Mouse (Mus musculus): Measurements from ENCODE around the gene Ttll4. TPM values are rescaled to one million over a fixed set of nuclear protein-coding genes. Genes with fewer than 3 reads are reported as not detected.

The Ttll4 gene
- total RNA-seq, 4 experiments from 2014 or later = 19.3 to 22.4 (median 20.5) TPM

DNA sequence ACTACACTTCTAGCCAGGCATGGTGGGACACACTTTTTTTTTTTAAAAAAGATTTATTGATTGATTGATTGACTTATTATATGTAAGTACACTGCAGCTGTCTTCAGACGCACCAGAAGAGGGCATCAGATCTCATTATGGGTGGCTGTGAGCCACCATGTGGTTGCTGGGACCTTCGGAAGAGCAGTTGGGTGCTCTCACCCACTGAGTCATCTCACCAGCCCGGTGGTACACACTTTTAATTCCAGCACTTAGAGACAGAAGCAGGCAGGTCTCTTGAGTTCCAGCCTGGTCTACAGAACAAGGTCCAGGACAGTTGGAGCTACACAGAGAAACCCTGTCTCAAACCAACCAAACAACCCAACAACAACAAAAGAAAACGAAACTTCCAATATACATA, 50.5 kb downstream of the Ttll4 start:
- no peak for DNase-seq (ENCODE audit: low spot score in 2 of 2)

GRCm38 (mm10) chr1:74712461-74713098, 51.0 kb downstream of the Ttll4 start:
- DNase-seq (ENCODE audit: low spot score in 2 of 2) = no peak

GRCm38 (mm10) chr1:74713099-74713858, 51.7 kb downstream of the Ttll4 start, which contains the start of gene Cyp27a1:
Gene Cyp27a1 (plus strand): TSS chr1:74713574.
- DNase-seq (ENCODE audit: low spot score in 2 of 2) = peak in 1 of 2 experiments; percentile 13

DNA sequence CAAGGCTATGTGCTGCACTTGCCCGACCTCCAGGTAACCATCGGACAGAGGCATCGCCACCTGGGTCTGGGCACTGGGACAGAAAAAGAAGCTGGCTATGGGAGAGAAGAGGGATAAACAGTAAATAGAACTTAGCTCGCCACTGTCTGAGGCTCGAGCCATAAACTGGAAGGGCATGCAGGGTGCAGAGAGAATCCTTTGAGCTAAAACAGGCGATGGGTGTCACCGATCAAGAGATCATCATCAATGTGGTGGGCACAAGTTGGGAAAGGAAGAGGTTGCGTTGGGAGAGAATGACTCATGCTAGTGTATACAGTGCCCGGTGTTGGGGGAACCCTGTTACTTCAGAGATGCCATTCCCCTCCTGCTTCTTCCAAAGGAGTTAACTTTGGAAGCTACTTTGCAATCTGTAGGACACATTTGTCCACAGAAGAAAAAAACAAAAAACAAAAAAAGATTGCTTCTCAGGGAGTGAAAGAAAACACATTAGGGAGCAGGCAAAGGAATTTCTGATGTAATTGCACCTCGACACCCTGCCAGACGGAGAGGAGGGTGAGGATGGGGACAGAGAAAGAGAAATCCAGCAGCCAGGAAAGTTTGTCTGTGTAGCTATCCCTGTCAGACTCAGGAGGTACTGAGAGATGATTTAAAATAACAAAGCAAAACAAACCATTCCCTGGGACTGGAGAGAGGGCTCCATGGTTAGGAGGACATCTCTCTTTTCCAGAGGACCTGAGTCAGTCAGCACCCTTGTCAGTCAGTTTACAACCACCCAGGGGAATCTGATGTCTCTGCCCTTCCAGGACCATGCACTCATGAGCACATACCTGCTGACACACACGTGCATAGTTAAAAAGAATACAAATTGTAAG, 52.5 kb downstream of the Ttll4 start:
- no peak for DNase-seq (ENCODE audit: low spot score in 2 of 2)

- no peak for DNase-seq (ENCODE audit: low spot score in 2 of 2)
Measured at GRCm38 (mm10) chr1:74714967-74715366, 53.4 kb downstream of the Ttll4 start.

GRCm38 (mm10) chr1:74715468-74715867, 53.9 kb downstream of the Ttll4 start:
- DNase-seq (ENCODE audit: low spot score in 2 of 2) = no peak

- DNase-seq (ENCODE audit: low spot score in 2 of 2) = no peak
Measured at GRCm38 (mm10) chr1:74715886-74716285, 54.3 kb downstream of the Ttll4 start.

- no peak for DNase-seq (ENCODE audit: low spot score in 2 of 2)
Measured at GRCm38 (mm10) chr1:74718113-74718512, 56.6 kb downstream of the Ttll4 start.

GRCm38 (mm10) chr1:74719281-74719680, 57.7 kb downstream of the Ttll4 start:
- no peak for DNase-seq (ENCODE audit: low spot score in 2 of 2)

- no peak for DNase-seq (ENCODE audit: low spot score in 2 of 2)
Measured at GRCm38 (mm10) chr1:74721657-74722056, 60.1 kb downstream of the Ttll4 start.

GRCm38 (mm10) chr1:74723748-74724147, 62.2 kb downstream of the Ttll4 start:
- DNase-seq (ENCODE audit: low spot score in 2 of 2) = no peak

GRCm38 (mm10) chr1:74726114-74726513, 64.6 kb downstream of the Ttll4 start:
- no peak for DNase-seq (ENCODE audit: low spot score in 2 of 2)

- DNase-seq (ENCODE audit: low spot score in 2 of 2) = no peak
Measured at GRCm38 (mm10) chr1:74726674-74727073, 65.1 kb downstream of the Ttll4 start.

- no peak for DNase-seq (ENCODE audit: low spot score in 2 of 2)
Measured at GRCm38 (mm10) chr1:74728446-74728845, 66.9 kb downstream of the Ttll4 start.

- no peak for DNase-seq (ENCODE audit: low spot score in 2 of 2)
Measured at GRCm38 (mm10) chr1:74736977-74737376, 75.4 kb downstream of the Ttll4 start.

DNA sequence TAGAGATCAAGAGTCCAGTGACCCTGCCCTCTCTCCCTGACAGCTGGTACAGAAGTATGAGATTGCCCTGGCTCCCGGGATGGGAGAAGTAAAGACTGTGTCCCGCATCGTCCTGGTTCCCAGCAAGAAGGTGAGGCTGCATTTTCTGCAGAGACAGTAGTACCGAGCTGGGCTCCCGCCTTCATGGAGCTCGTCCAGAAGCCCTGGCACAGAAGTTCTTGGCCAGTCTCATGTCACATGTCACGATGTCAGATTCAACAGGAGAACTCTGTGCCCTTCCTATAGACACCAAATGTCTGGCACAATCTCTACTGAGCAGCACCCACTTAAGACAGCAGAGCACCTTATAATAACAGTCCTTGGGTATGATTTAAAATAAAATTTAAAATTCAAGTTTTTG, 76.0 kb downstream of the Ttll4 start:
- DNase-seq (ENCODE audit: low spot score in 2 of 2) = no peak

- no peak for DNase-seq (ENCODE audit: low spot score in 2 of 2)
Measured at GRCm38 (mm10) chr1:74740846-74741245, 79.3 kb downstream of the Ttll4 start.

DNA sequence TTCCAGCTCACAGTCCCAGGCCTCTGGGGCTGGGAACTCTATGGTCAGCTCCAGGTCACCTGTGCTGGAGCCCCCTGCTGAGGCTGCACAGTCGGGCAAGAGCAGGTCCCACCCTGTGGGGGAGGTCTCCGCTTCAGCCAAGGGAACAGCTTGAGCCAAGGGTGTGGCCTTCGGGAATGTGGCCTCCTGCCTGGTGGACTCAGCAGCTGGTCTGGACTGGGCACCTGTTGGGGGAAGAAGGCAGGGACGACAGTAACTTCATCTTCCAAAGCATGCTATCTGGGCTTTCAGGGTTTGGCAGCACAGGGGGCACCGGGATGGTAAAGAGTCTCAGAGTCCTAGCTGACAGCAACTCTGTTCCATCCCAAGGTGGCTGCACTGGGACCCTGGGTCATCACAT, 85.8 kb downstream of the Ttll4 start:
- no peak for DNase-seq (ENCODE audit: low spot score in 2 of 2)

- no peak for DNase-seq (ENCODE audit: low spot score in 2 of 2)
Measured at GRCm38 (mm10) chr1:74748643-74749271, 87.2 kb downstream of the Ttll4 start, which contains the start of gene Prkag3. Gene Prkag3 (minus strand): TSS chr1:74749221.

DNA sequence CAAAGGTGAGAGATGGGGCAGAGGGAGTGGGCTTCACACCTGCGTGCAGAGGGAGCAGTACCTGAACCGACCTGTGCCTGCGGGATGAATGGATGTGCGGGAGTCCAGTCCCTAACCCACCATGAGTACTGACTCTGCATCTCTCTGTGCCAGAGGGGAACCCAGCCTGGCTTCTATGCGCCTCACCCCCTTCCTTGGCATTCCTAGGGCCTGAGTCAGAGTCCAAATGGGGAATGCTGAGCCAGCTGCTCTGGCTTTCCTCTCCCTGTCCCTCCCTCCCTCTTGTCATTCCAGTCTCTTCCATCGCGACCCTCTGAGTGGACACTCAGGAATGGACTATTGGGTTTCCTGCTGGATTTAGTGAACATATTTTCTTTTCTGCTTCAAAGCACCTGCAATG, 87.8 kb downstream of the Ttll4 start:
- DNase-seq (ENCODE audit: low spot score in 2 of 2) = no peak

GRCm38 (mm10) chr1:74750683-74751082, 89.1 kb downstream of the Ttll4 start:
- DNase-seq (ENCODE audit: low spot score in 2 of 2) = no peak

Data from left cerebral cortex, adult 8-10 months (tissue).